Mouse (Mus musculus) C2C12 (cell line): ENCODE results near the gene Dcbld2. TPM values are rescaled to one million over a fixed set of nuclear protein-coding genes. Genes with fewer than 3 reads are reported as not detected.
"Not testable (repeated sequence)": the region's sequence is repeated elsewhere in the genome, so short reads cannot be mapped to it uniquely, and the experiment has no call there.

Experiments used
- H3K27me3 ChIP-seq: one replicate; pipeline ENCODE4 v1.6.1; 2011; ENCODE audit not compliant: control insufficient read depth, insufficient read depth, insufficient read length
- H3K36me3 ChIP-seq: one replicate; pipeline ENCODE4 v1.6.1; 2011; ENCODE audit not compliant: control insufficient read depth, insufficient read depth
- H3K4me3 ChIP-seq: one replicate; pipeline ENCODE4 v1.5.1; 2011; ENCODE audit warnings: mild to moderate bottlenecking, control low read depth; ENCODE audit not compliant: poor library complexity, insufficient read depth, severe bottlenecking
- H3K79me2 ChIP-seq: one replicate; pipeline ENCODE4 v1.6.1; 2011; ENCODE audit not compliant: control insufficient read depth, insufficient read depth
- H3K79me3 ChIP-seq: one replicate; pipeline ENCODE4 v1.6.1; 2011; ENCODE audit warnings: low read depth, control low read depth
- H3ac ChIP-seq: one replicate; pipeline ENCODE3; 2011; ENCODE audit warnings: low read depth; ENCODE audit not compliant: control insufficient read depth, insufficient read length
- CEBPB ChIP-seq: IDR thresholded peaks from one replicate; pipeline ENCODE4 v1.6.1; 2011; ENCODE audit warnings: low read depth, mild to moderate bottlenecking, control low read depth, moderate library complexity
- CTCF ChIP-seq: IDR thresholded peaks from one replicate; pipeline ENCODE4 v1.5.1; 2011; ENCODE audit not compliant: control insufficient read depth, insufficient read depth, insufficient read length
- FOSL1 ChIP-seq: IDR thresholded peaks from one replicate; pipeline ENCODE4 v1.8.0; 2011; ENCODE audit warnings: mild to moderate bottlenecking, low read length; ENCODE audit not compliant: poor library complexity, insufficient read depth, severe bottlenecking
- MAX ChIP-seq: IDR thresholded peaks from one replicate; pipeline ENCODE4 v1.6.1; 2011; ENCODE audit warnings: mild to moderate bottlenecking, control low read depth
- MYOD1 ChIP-seq: IDR thresholded peaks from one replicate; pipeline ENCODE4 v1.6.1; 2011; ENCODE audit warnings: low read depth; ENCODE audit not compliant: control insufficient read depth, insufficient read length
- MYOG ChIP-seq: IDR thresholded peaks from one replicate; pipeline ENCODE4 v1.6.1; 2011; ENCODE audit not compliant: control insufficient read depth, insufficient read length; ENCODE audit errors: extremely low read depth
- USF1 ChIP-seq: IDR thresholded peaks from one replicate; pipeline ENCODE4 v1.6.1; 2011; ENCODE audit warnings: low read depth, mild to moderate bottlenecking, control low read depth, moderate library complexity
- polyA plus RNA-seq: library from polyadenylated mRNA; unstranded; fragments of >200 nt; fragmentation: generic; extraction: Trizol; gene quantifications from one replicate; pipeline ENCODE4 v1.2.1, GENCODE M21; 2012; ENCODE audit warnings: missing spikeins

The Dcbld2 gene
- polyA plus RNA-seq, 1 experiment = 14.1 TPM

GRCm38 (mm10) chr16:58453138-58453537 is 44.9 kb downstream of the Dcbld2 start:
- no peak overlapping the region for H3ac ChIP-seq
- no peaks in the 10 kb centered on the region for H3K79me2 ChIP-seq
- H3K79me3 ChIP-seq = no peaks in the 10 kb centered on the region
- peaks cover 88% of the 10 kb centered on the region for H3K36me3 ChIP-seq
- H3K4me3 ChIP-seq = no peak overlapping the region
- no peaks in the 10 kb centered on the region for H3K27me3 ChIP-seq
- TF ChIP-seq USF1 (no peak), CEBPB (no peak), FOSL1 (no peak), MAX (no peak), CTCF (no peak), MYOG (no peak), MYOD1 (no peak)

- no peaks in the 10 kb centered on the region for H3K79me2 ChIP-seq
- H3K4me3 ChIP-seq = no peak overlapping the region
- H3K27me3 ChIP-seq = no peaks in the 10 kb centered on the region
- H3K36me3 ChIP-seq = peaks cover 88% of the 10 kb centered on the region
- H3ac ChIP-seq = no peak overlapping the region
- TF ChIP-seq MAX = no peak
- no peak for TF ChIP-seq CTCF
- TF ChIP-seq USF1 = no peak
- no peak for TF ChIP-seq FOSL1
- TF ChIP-seq MYOG = no peak
- TF ChIP-seq CEBPB = no peak
- no peak for TF ChIP-seq MYOD1
- no peaks in the 10 kb centered on the region for H3K79me3 ChIP-seq
Observed at GRCm38 (mm10) chr16:58453820-58454219, 45.6 kb downstream of the Dcbld2 start.

- Histone ChIP-seq H3K79me3 (no peaks in the 10 kb centered on the region), H3K27me3 (no peaks in the 10 kb centered on the region), H3K79me2 (no peaks in the 10 kb centered on the region), H3K4me3 (no peak overlapping the region), H3K36me3 (peaks cover 88% of the 10 kb centered on the region), H3ac (no peak overlapping the region)
- TF ChIP-seq CTCF (peak; percentile 56), MAX (no peak)
Observed at GRCm38 (mm10) chr16:58454617-58455016, 46.4 kb downstream of the Dcbld2 start.

- no peak for TF ChIP-seq CTCF
- Histone ChIP-seq H3K27me3 (no peaks in the 10 kb centered on the region), H3K4me3 (no peak overlapping the region), H3K79me3 (no peaks in the 10 kb centered on the region), H3ac (no peak overlapping the region), H3K79me2 (no peaks in the 10 kb centered on the region), H3K36me3 (peaks cover 88% of the 10 kb centered on the region)
Observed at GRCm38 (mm10) chr16:58455118-58455517, 46.9 kb downstream of the Dcbld2 start.

GRCm38 (mm10) chr16:58456445-58456844 is 48.2 kb downstream of the Dcbld2 start:
- Histone ChIP-seq H3K4me3 (no peak overlapping the region), H3K79me2 (no peaks in the 10 kb centered on the region), H3K36me3 (peaks cover 88% of the 10 kb centered on the region), H3K79me3 (no peaks in the 10 kb centered on the region), H3K27me3 (no peaks in the 10 kb centered on the region), H3ac (no peak overlapping the region)
- no peak for TF ChIP-seq MAX
- no peak for TF ChIP-seq USF1
- TF ChIP-seq CTCF = no peak

GRCm38 (mm10) chr16:58456991-58457390 is 48.7 kb downstream of the Dcbld2 start:
- Histone ChIP-seq H3K27me3 (no peaks in the 10 kb centered on the region), H3K36me3 (peaks cover 87% of the 10 kb centered on the region), H3ac (no peak overlapping the region), H3K4me3 (no peak overlapping the region), H3K79me3 (no peaks in the 10 kb centered on the region), H3K79me2 (no peaks in the 10 kb centered on the region)
- TF ChIP-seq CEBPB (no peak), CTCF (no peak), MAX (no peak), MYOG (no peak), MYOD1 (no peak), FOSL1 (no peak), USF1 (no peak)

GRCm38 (mm10) chr16:58459966-58460365 is 51.7 kb downstream of the Dcbld2 start:
- peaks cover 85% of the 10 kb centered on the region for H3K36me3 ChIP-seq
- not testable (repeated sequence) for H3ac ChIP-seq, H3K79me2 ChIP-seq, H3K4me3 ChIP-seq, H3K27me3 ChIP-seq, H3K79me3 ChIP-seq
